Mouse (Mus musculus) bone marrow macrophage, adult 2 months (primary cell): ENCODE measurements around the gene Ewsr1. TPM values are rescaled to one million over a fixed set of nuclear protein-coding genes. Genes with fewer than 3 reads are reported as not detected.
A peak's percentile ranks its signal among the peaks of the same experiment; 100 is the strongest.

Experiments
- H3K27ac ChIP-seq: 2 replicates; pipeline ENCODE4 v1.5.1; 2012; ENCODE audit warnings: low read depth, low read length; ENCODE audit not compliant: insufficient read depth
- H3K4me1 ChIP-seq: 2 replicates; pipeline ENCODE4 v1.6.1; 2012; ENCODE audit warnings: low read length; ENCODE audit not compliant: control insufficient read depth, insufficient read depth
- H3K4me3 ChIP-seq: 2 replicates; pipeline ENCODE4 v1.5.1; 2012; ENCODE audit warnings: mild to moderate bottlenecking, low read length, moderate library complexity; ENCODE audit not compliant: insufficient read depth
- CTCF ChIP-seq: IDR thresholded peaks from 2 replicates; pipeline ENCODE4 v1.5.1; 2012; ENCODE audit warnings: low read depth, mild to moderate bottlenecking, low read length, moderate library complexity
- POLR2A ChIP-seq: IDR thresholded peaks from 2 replicates; pipeline ENCODE4 v1.6.1; 2012; ENCODE audit warnings: mild to moderate bottlenecking, low read depth, low read length, borderline replicate concordance
- polyA plus RNA-seq: library from polyadenylated mRNA; stranded (reverse); fragments of >200 nt; gene quantifications from 2 replicates; pipeline ENCODE4 v1.2.4, GENCODE M21; 2012; ENCODE audit not compliant: missing spikeins, insufficient read depth, insufficient read length

Ewsr1 gene
- polyA plus RNA-seq, 1 experiment, result 433 TPM

DNA sequence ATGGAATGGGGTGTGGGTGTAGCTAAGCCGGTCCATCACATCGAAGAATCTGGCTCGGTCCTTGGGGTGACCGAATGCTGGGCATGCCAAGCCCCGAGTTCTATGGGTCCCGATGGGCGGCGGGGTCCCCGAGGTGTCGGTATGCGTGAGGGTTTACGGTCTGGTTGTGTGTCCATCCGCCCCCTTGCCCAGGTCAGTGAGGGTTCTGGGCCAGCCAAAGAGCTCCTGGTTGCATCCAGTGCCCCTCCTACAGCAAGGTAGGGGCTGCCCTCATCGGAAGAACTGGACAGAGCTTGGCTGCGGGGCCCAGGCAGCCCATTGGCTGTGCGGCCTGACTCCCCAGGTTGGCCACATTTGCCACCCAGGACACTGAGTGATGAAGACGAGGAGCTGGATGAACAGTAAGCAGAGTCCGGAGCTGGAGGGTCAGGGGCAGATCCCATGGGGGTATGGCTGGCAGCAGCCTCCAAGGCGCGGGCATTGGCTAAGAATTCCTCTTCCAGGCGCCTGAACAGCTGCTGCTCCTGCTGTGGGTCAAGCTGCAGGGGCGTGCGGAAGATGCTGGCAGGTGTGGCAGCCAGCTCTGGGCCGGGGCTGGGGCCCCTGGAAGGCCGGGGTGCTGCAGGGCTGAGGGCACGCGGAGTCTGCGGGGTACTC, 38.2 kb downstream of the Ewsr1 start:
- no peak overlapping the region for H3K27ac ChIP-seq
- H3K4me1 ChIP-seq, result peaks cover 18% of the 10 kb centered on the region
- no peak overlapping the region for H3K4me3 ChIP-seq
- TF ChIP-seq POLR2A (no peak), CTCF (no peak)

DNA sequence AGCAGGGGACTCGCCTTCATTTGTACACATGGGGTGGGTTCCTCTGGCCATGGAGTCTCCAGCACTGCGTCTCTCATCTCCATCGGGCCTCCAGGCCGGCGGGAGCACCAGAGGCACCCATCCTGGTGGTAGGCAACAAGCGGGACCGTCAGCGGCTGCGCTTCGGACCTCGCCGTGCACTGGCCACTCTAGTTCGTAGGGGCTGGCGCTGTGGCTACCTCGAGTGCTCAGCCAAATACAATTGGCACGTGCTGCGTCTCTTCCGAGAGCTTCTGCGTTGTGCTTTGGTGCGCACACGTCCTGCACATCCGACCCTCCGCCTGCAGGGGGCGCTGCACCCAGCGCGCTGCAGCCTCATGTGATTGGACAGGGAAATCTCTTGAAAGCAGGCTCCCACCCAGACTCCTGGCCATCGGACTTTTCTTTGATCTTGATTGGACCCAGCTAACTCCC, 39.3 kb downstream of the Ewsr1 start:
- H3K4me3 ChIP-seq, result no peak overlapping the region
- H3K4me1 ChIP-seq, result peaks cover 18% of the 10 kb centered on the region
- no peak overlapping the region for H3K27ac ChIP-seq
- TF ChIP-seq CTCF (peak; percentile 82), POLR2A (no peak)

DNA sequence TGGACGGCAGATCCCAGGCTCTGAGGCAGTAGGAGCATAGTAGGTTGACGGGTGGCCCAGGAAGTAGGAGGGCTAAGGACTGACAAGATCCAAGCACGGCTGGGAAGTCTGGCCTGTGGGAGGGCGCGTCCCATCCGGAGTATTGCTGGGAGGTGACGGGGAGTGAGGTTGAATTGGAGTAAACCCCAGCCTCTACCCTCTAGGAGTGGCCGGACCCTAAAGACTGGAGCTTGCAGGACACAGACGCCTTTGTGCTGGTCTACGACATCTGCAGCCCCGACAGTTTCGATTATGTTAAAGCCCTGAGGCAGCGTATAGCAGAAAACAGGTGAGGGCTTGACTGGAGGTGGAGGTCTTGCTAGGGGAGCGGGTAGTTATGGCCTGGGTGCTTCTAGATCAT, 39.8 kb downstream of the Ewsr1 start:
- Histone ChIP-seq H3K4me1 (peaks cover 18% of the 10 kb centered on the region), H3K4me3 (no peak overlapping the region), H3K27ac (no peak overlapping the region)
- TF ChIP-seq POLR2A, result no peak
- TF ChIP-seq CTCF, result no peak

DNA sequence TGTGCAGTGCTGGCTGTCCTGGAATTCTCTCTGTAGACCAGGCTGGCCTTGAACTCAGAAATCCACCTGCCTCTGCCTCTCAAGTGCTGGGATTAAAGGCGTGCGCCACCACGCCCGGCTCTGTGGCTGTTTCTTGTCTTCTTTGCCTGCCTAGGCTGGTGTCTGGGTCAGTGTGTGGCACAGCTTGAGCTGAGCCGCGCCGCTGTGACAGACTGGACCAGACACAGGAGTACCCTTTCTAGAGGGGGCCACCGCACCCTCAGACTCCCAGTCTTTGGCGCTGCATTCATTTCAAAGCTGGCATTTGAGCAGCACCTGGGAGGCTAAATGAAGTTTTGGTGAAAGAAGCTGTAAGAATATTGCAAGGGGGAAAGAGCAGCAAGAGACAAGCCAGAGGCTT, 40.3 kb downstream of the Ewsr1 start:
- no peak overlapping the region for H3K4me3 ChIP-seq
- TF ChIP-seq POLR2A (no peak), CTCF (no peak)
- H3K4me1 ChIP-seq, result peaks cover 16% of the 10 kb centered on the region
- H3K27ac ChIP-seq, result no peak overlapping the region

DNA sequence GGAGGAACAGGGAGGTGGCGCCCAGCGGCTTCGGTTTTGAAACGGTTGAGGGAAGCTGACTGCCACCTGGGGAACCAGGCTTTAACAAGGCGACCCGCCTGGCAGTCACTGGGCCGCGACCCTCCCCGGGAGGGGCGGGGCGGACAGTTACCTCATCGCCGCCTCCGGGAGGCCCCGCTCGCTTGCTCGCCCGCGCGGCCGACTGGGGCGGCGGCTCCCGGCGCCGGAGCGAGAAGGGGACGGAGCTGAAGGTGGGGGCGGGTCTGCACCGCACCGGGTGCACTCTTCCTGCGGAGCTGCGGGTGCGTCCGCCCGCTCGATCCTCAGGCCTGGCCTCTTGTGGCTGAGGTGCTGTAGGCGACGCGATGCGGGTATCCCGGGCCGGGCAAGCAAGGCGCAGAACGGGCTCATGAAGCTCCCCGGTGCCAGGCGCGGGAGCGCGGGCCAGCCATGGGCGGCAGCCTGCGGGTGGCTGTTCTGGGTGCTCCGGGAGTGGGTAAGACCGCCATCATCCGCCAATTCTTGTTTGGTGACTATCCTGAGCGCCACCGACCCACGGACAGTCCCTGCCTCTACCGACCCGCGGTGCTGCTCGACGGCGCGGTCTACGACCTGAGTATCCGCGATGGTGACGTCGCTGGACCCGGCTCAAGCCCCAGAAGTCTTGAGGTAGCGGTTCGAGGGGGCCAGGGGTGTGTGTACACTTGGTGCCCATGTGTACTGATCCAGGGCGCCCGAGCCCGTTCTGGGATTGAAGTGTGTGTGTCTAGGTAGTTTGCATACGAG, 41.0 kb downstream of the Ewsr1 start, which contains the start of gene Rasl10a:
Gene Rasl10a (plus strand): TSS at position 273 of the 786 bp plus-strand sequence.
- Histone ChIP-seq H3K27ac (no peak within 1 kb of the TSS), H3K4me3 (peak within 1 kb of the TSS; percentile 48), H3K4me1 (peaks cover 16% of the 10 kb centered on the region)
- TF ChIP-seq POLR2A (no peak), CTCF (no peak)

DNA sequence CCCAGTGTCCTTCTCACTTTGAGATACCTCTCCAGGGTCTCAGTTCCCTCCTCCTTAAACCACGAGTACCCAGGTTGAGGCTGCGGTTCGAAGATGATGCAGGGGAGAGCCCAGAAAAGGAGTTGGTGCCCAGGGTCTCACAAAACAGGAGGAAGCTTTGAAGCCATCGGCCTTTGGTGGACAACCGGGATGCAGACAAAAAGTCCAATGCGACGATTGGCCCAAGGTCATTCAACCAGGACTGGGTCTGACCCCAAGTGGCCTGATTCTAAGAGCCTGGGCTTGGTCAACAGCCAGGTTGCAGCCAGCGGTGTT, 41.6 kb downstream of the Ewsr1 start:
- peak overlapping the region; percentile 48 for H3K4me3 ChIP-seq
- no peak overlapping the region for H3K27ac ChIP-seq
- peaks cover 12% of the 10 kb centered on the region for H3K4me1 ChIP-seq
- no peak for TF ChIP-seq POLR2A
- TF ChIP-seq CTCF, result no peak

DNA sequence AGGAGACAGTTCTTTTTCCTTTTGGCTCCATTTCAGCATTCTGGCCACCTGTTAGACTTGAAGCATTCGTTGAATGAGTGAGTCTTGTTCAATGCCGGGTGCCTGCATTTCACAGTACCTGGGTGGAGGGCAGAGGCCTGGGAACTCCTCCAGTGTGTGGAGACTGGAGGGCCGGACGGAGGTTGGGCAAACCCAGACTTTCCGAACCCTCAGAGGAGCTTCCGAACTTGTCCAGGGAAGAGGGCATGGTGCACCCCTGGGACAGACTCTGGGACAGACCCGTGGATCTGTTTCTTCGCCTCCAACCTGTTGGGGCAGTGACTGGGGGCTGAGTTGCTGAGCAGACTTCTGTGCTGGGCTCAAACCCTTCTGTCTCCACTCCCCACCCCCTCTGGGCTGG, 42.0 kb downstream of the Ewsr1 start:
- H3K4me1 ChIP-seq, result peaks cover 8% of the 10 kb centered on the region
- no peak overlapping the region for H3K27ac ChIP-seq
- TF ChIP-seq CTCF (no peak), POLR2A (no peak)
- no peak overlapping the region for H3K4me3 ChIP-seq

DNA sequence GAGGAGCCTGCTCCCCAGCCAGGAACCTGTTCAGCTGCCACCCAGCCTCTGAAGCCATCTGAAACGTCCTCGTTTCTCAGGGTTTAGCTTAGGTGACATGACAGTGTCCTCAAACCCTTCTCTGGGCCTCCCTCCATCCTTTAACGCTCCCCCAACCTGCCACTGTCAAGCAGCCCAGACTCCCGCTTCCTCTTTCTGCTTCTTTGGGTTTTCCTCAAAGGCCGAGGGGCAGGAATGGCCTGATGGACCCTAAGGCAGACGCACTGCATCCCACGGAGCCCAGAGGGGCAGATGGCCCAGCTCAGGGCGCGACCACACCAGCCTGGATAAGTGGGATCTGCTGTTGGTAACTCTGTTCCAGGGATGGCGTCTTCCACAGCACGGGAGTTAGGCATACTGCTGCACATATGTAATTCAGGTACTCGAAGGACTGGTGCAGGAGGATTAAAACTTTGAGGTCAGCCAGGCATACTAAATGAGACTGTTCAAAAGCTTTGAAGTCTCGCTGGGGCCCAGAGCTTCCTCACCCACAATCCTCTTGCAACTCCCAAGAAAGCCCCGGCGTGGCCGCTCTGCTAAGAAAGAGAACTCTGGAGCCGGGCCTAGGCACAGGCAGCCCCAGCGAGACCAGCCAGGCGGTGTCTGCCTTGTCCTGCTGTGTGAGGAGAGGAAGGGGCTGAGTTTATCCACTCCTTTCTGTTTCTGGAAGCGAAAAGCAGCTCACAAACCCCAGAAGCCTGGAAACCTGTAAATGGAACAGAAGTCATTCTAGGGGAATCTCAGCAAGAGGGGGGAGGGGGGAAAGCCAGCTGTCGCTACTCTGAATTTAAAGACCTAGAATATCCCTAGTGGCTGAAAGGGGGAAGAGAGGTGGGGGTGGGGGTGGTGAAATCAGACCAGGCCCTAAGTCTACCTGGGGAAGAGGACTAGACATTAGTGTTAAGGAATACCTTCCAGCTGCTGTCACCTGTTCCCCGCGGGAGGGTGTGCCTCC, 42.8 kb downstream of the Ewsr1 start:
- Histone ChIP-seq H3K27ac (no peak overlapping the region), H3K4me1 (peaks cover 4% of the 10 kb centered on the region; the same call in 1 of the 2 replicates), H3K4me3 (no peak overlapping the region)
- no peak for TF ChIP-seq CTCF
- TF ChIP-seq POLR2A, result no peak

DNA sequence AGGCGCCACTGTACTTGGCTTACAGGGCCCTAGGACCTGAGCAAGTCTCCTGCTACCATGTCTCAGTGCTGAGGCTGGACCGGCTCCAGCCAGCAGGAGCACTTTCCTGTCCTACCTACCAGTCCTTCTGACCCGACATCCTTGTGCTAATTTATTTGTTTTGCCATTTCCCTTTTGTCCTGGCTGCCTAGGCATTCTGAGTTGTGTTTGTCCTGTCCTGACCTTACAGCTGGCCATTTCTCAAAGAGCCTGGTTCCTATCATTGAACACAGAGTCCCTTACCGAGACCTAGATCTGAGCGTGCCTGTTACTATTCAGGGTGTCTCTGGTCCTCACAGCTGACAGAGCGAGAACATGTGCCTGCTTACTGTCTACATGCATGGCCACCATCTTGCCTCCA, 44.2 kb downstream of the Ewsr1 start:
- no peak for TF ChIP-seq CTCF
- TF ChIP-seq POLR2A, result no peak
- Histone ChIP-seq H3K4me3 (no peak overlapping the region), H3K4me1 (peaks cover 4% of the 10 kb centered on the region; the same call in 1 of the 2 replicates), H3K27ac (no peak overlapping the region)
